Mouse (Mus musculus) heart, adult 2 months (tissue): ENCODE data around the gene Uba3. TPM values are rescaled to one million over a fixed set of nuclear protein-coding genes. Genes with fewer than 3 reads are reported as not detected.

Experiments
- DNase-seq, 2 experiments: peaks; one replicate each; pipeline ENCODE4 v3.0.0; 2021
- H3K27ac ChIP-seq: fragments of 200-600 bp; 2 replicates; pipeline ENCODE4 v1.8.1; 2022
- H3K27me3 ChIP-seq: fragments of 200-500 bp; 2 replicates; pipeline ENCODE4 v1.6.1; 2012; ENCODE audit warnings: mild to moderate bottlenecking, low read length, inconsistent platforms, mixed read lengths; ENCODE audit not compliant: control insufficient read depth, insufficient read depth
- H3K36me3 ChIP-seq: fragments of 200-500 bp; 2 replicates; pipeline ENCODE4 v1.6.1; 2012; ENCODE audit warnings: low read length, inconsistent platforms; ENCODE audit not compliant: control insufficient read depth, insufficient read depth
- H3K4me1 ChIP-seq: fragments of 200-500 bp; 2 replicates; pipeline ENCODE4 v1.6.1; 2011; ENCODE audit warnings: low read length; ENCODE audit not compliant: control insufficient read depth, insufficient read depth
- H3K4me3 ChIP-seq: fragments of 200-600 bp; 2 replicates; pipeline ENCODE4 v1.8.1; 2022
- H3K79me2 ChIP-seq: fragments of 200-500 bp; replicated peaks from 2 replicates; pipeline ENCODE4 v1.6.1; 2012; ENCODE audit warnings: mild to moderate bottlenecking, inconsistent platforms, low read length, moderate library complexity, mixed read lengths; ENCODE audit not compliant: control insufficient read depth, insufficient read depth
- H3K9ac ChIP-seq: fragments of 200-500 bp; 2 replicates; pipeline ENCODE4 v1.6.1; 2012; ENCODE audit warnings: low read depth, mild to moderate bottlenecking, control low read depth, inconsistent platforms, low read length, mixed read lengths
- CTCF ChIP-seq: fragments of 200-600 bp; IDR thresholded peaks from 2 replicates; pipeline ENCODE4 v1.8.1; 2022; ENCODE audit warnings: antibody characterized with exemption, mild to moderate bottlenecking, moderate library complexity
- EP300 ChIP-seq: fragments of 200-500 bp; IDR thresholded peaks from 2 replicates; pipeline ENCODE4 v1.6.1; 2011; ENCODE audit warnings: low read depth, low read length, control low read depth; ENCODE audit not compliant: insufficient read depth
- POLR2A ChIP-seq: fragments of 200-500 bp; IDR thresholded peaks from 2 replicates; pipeline ENCODE4 v1.6.1; 2011; ENCODE audit warnings: mild to moderate bottlenecking, low read depth, low read length, control low read depth; ENCODE audit not compliant: insufficient read depth
- WGBS: fragments of 180-500 bp; shearing (Covaris S2); methylation state at CpG from one replicate; pipeline ENCODE4 v1.1.7; 2018; 5-methylcytosine and 5-hydroxymethylcytosine counted together
- intact Hi-C: fragments of 180-260 bp; cut with DNase I; formaldehyde crosslinking; loops from one replicate; pipeline ENCODE4 v1.15.1; 2025
- polyA plus RNA-seq: library from polyadenylated mRNA; depleted of rRNA; stranded (reverse); fragments of >200 nt; gene quantifications from 2 replicates; pipeline ENCODE4 v1.2.3, GENCODE M21; 2012
- total RNA-seq, 2 experiments: library from RNA; stranded (reverse); gene quantifications; 2 replicates each; pipeline ENCODE4 v1.2.3; 2021

The Uba3 gene
- total and polyA plus RNA-seq, 3 experiments, result 20.0 to 59.3 (median 55.2) TPM

DNA sequence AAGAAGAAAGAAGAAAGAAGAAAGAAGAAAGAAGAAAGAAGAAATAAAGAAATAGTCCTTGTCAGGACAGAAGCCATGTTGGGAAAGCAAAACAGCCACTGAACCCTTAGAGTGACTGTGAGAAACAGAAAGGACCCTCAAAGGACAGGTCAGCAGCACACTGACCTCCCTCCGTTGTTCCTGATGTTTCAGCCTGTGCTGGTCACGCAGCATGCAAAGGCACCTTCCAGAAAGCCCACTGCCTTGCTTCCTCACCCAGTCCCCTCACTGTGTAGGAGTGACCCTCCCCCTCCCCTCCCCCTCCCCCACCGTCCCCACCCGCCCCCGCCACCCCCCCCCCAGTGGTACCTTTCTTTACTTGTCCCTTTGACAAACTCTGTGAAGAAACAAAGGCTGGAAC, 15.2 kb upstream of the Uba3 start:
- 66% methylated on average over 3 of the region's 5 CpGs for WGBS
- TF ChIP-seq EP300 (no peak), CTCF (no peak), POLR2A (no peak)
- Histone ChIP-seq H3K27me3 (no peaks in the 10 kb centered on the region), H3K79me2 (peaks cover 2% of the 10 kb centered on the region), H3K9ac (no peak overlapping the region), H3K27ac (no peak overlapping the region), H3K36me3 (peaks cover 30% of the 10 kb centered on the region), H3K4me1 (peaks cover 23% of the 10 kb centered on the region), H3K4me3 (no peak overlapping the region)
- DNase-seq, result no peak
- intact Hi-C loops, result no loop called here

GRCm38 (mm10) chr6:97216154-97216821, 10.8 kb upstream of the Uba3 start:
- H3K4me3 ChIP-seq, result no peak overlapping the region
- no peak overlapping the region; the same call in 1 of the 2 replicates for H3K27ac ChIP-seq
- peaks cover 11% of the 10 kb centered on the region for H3K4me1 ChIP-seq
- peaks cover 33% of the 10 kb centered on the region for H3K36me3 ChIP-seq
- DNase-seq, result no peak
- peaks cover 4% of the 10 kb centered on the region for H3K79me2 ChIP-seq
- H3K27me3 ChIP-seq, result no peaks in the 10 kb centered on the region
- H3K9ac ChIP-seq, result no peak overlapping the region
- intact Hi-C loops, result no loop called here
- WGBS, result 44% methylated on average over 4 of the region's 4 CpGs
- no peak for TF ChIP-seq POLR2A
- TF ChIP-seq EP300, result no peak
- TF ChIP-seq CTCF, result no peak

DNA sequence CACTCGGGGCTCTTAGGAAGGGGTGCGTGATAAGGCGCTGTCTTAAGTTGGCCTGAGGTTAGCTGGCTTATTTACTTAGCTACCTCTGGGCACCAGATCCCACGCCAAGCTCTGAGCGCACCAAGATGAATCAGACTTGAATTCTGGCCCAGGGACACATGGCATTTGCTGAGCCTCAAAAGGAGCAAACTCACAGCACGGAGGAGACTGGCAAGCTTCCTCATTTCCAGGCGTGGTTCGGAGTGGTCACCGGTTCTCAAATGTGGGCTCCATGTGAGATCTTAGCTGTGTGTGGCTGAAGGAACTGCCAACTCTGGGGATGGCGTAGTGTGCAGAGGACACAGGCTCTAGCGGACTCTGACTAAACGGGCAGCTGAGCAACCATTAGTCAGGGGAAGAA, 6.5 kb upstream of the Uba3 start:
- intact Hi-C loops, result loop anchor here (5.0 kb wide), 2 partner anchors 40 to 65 kb away; partner anchors contain the start of genes Eogt and Lmod3
- H3K4me1 ChIP-seq, result peaks cover 9% of the 10 kb centered on the region
- peak overlapping the region; percentile 12 for H3K9ac ChIP-seq
- peak; percentile 67 to 79 for DNase-seq
- peak overlapping the region; percentile 94 for H3K27ac ChIP-seq
- peak overlapping the region; percentile 86 for H3K4me3 ChIP-seq
- peaks cover 2% of the 10 kb centered on the region for H3K79me2 ChIP-seq
- 11% methylated on average over 12 of the region's 12 CpGs for WGBS
- TF ChIP-seq CTCF (no peak), EP300 (0 out of 2 replicates have a peak, but pooled peaks have one; percentile 25), POLR2A (peak; percentile 54)
- no peaks in the 10 kb centered on the region for H3K27me3 ChIP-seq
- peaks cover 27% of the 10 kb centered on the region for H3K36me3 ChIP-seq

DNA sequence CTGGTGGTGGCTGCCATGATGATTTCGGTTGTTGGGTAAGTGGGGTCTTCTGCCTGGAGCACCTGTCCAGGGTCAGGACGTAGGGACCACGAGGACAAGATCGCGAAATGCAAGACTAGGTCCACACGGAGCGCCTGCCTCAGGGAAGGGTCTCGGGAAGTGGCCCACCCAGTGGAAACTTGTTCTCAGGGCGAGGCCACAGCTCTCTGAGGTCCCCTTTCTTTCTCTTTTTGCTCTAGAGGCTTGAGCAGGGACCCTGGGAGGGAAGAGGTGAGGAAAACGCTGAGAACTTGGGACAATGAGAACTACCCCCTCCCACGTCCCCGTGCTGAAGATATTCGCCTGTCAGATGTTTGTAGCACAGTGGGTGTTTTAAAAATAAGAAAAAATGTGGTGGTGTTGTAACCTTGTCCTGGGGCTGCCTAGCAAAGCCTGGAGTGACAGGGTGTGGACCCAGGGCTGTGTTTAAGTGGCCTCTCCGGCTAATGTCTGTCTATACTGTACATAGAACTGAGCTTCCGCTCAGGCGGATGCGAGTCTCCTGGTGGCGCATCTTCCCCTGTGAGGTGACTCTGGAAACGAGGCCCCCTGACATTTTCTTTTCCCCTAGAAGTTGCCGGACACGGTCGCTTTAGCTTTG, 5.6 kb upstream of the Uba3 start:
- peaks cover 2% of the 10 kb centered on the region for H3K79me2 ChIP-seq
- intact Hi-C loops, result loop anchor here (5.0 kb wide), 2 partner anchors 41 to 64 kb away; partner anchors contain the start of genes Eogt and Lmod3
- H3K36me3 ChIP-seq, result peaks cover 21% of the 10 kb centered on the region
- peaks cover 8% of the 10 kb centered on the region for H3K4me1 ChIP-seq
- under 1% methylated on average over 22 of the region's 22 CpGs for WGBS
- H3K27ac ChIP-seq, result peak overlapping the region; percentile 94
- peak overlapping the region; percentile 78 for H3K9ac ChIP-seq
- H3K4me3 ChIP-seq, result peak overlapping the region; percentile 86
- DNase-seq, result peak; percentile 51 to 57
- no peak for TF ChIP-seq POLR2A
- TF ChIP-seq CTCF, result 0 out of 2 replicates have a peak, but pooled peaks have one; percentile 13
- no peak for TF ChIP-seq EP300
- no peaks in the 10 kb centered on the region for H3K27me3 ChIP-seq

DNA sequence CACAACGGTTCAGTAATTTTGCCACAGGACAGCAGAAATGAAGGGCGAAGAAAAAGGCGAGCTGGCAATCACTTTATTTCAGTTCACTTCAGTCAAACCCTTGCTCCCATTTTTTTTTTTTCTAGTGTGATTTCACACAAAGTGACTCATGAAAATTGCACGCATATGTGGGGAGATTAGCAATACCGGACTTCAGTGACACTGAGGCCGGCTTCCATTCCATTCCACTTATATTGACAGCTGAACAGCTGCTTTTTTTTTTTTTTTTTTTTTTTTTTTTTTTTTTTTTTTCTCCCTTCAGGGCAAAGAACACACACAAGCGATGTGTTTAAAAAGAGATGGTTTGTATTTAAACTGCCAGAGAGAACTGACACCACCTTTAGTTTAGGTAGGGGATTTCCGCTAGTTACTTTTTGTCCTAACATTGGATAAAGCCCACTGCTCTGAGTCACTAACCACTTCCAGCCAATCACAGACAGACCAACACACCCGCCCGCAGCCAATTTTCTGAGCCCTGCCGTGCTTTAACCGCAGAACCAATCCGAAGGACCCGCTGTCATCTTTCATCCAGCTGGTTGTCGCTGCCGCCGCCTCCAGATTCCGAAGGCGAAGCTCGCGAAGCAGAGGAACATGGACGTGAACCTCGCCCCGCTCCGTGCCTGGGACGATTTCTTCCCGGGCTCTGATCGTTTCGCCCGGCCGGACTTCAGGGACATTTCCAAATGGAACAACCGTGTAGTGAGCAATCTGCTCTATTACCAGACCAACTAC, 4.9 kb upstream of the Uba3 start, which contains the start of gene Arl6ip5:
Gene Arl6ip5, plus strand, starts transcription at position 499 of the 771 bp plus-strand sequence.
- H3K9ac ChIP-seq, result peak within 1 kb of the TSS; percentile 78
- WGBS, result 7% methylated on average over 32 of the region's 32 CpGs
- H3K4me3 ChIP-seq, result peak within 1 kb of the TSS; percentile 86
- intact Hi-C loops, result loop anchor here (5.0 kb wide), 2 partner anchors 42 to 63 kb away; partner anchors contain the start of genes Eogt and Lmod3
- H3K36me3 ChIP-seq, result peaks cover 14% of the 10 kb centered on the region
- H3K27ac ChIP-seq, result peak within 1 kb of the TSS; percentile 94
- peaks cover 2% of the 10 kb centered on the region for H3K79me2 ChIP-seq
- no peaks in the 10 kb centered on the region for H3K27me3 ChIP-seq
- peaks cover 8% of the 10 kb centered on the region for H3K4me1 ChIP-seq
- TF ChIP-seq CTCF (no peak), EP300 (0 out of 2 replicates have a peak, but pooled peaks have one; percentile 47), POLR2A (peak; percentile 91)
- DNase-seq, result peak; percentile 89 to 92
